Mouse (Mus musculus) heart, adult 9 months (tissue): ENCODE measurements at regions not wholly inside any gene's neighbourhood (a gene's known extent, or its start where the extent isn't known, plus 50 kb on each side); places are given as distances from the start of the nearest gene placed in this dataset.

Source experiments
- DNase-seq, 2 experiments: peaks; one replicate each; pipeline ENCODE4 v3.0.0; 2022; ENCODE audit warnings: low spot score in 2 of 2

DNA sequence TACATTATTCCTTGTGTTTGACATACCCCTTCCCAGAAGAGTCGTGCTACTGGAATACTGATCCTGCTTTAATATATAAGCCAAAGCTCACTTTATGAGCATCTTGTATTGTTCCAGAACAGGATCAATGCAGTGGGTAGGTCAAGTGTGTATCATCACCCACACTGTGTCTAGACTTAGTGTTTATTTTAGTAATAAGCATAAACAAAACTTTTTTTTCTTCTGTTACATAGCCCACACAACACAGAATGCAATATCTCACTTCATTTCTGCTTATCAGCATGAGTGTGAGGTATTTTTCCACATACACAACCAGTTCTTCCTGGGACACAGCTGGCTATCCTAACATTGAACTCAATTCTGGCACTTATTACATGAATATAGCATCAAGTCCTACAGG lies 2721.7 kb upstream of the Lrrc6 start:
- DNase-seq = no peak
